Mouse (Mus musculus) embryo, embryonic 11.5 days (tissue): ENCODE data around the gene Gm10959.
"Not testable (repeated sequence)": the region's sequence is repeated elsewhere in the genome, so short reads cannot be mapped to it uniquely, and the experiment has no call there.

Experiments
- DNase-seq: peaks from one replicate; pipeline ENCODE4 v3.0.0-alpha.2; 2012; ENCODE audit warnings: low read depth, low spot score

Gene Gm10959

GRCm38 (mm10) chr3:122919260-122919659 is at the start of gene Gm10959:
Gm10959 (minus strand) TSS chr3:122919360.
- no peak for DNase-seq

- DNase-seq = no peak
Observed at GRCm38 (mm10) chr3:122968391-122968790, 49.2 kb upstream of the Gm10959 start.

GRCm38 (mm10) chr3:122964301-122964700 is 45.1 kb upstream of the Gm10959 start:
- DNase-seq = no peak

- DNase-seq = no peak
Observed at GRCm38 (mm10) chr3:122950129-122950528, 31.0 kb upstream of the Gm10959 start.

GRCm38 (mm10) chr3:122943387-122943890 is 24.3 kb upstream of the Gm10959 start:
- no peak for DNase-seq

- DNase-seq = peak; percentile 17
Observed at GRCm38 (mm10) chr3:122939215-122939614, 20.1 kb upstream of the Gm10959 start.

GRCm38 (mm10) chr3:122937176-122937575 is 18.0 kb upstream of the Gm10959 start:
- DNase-seq = not testable (repeated sequence)

- DNase-seq = no peak
Observed at GRCm38 (mm10) chr3:122932466-122932865, 13.3 kb upstream of the Gm10959 start.

GRCm38 (mm10) chr3:122929723-122930122 is 10.6 kb upstream of the Gm10959 start:
- no peak for DNase-seq

GRCm38 (mm10) chr3:122924009-122924914 is 5.1 kb upstream of the Gm10959 start, which contains the start of gene 1810037I17Rik:
1810037I17Rik (plus strand) TSS chr3:122924203.
- DNase-seq = peak; percentile 91

- no peak for DNase-seq
Observed at GRCm38 (mm10) chr3:122923147-122923546, 4.0 kb upstream of the Gm10959 start.

- no peak for DNase-seq
Observed at GRCm38 (mm10) chr3:122921676-122922527, 2.7 kb upstream of the Gm10959 start.

GRCm38 (mm10) chr3:122920572-122921435 is 1.6 kb upstream of the Gm10959 start:
- DNase-seq = no peak

- DNase-seq = no peak
Observed at GRCm38 (mm10) chr3:122918672-122919071, 488 bp downstream of the Gm10959 start.

- DNase-seq = no peak
Observed at GRCm38 (mm10) chr3:122916191-122916680, 2.9 kb downstream of the Gm10959 start.

GRCm38 (mm10) chr3:122915493-122915892 is 3.7 kb downstream of the Gm10959 start:
- no peak for DNase-seq

GRCm38 (mm10) chr3:122907841-122908240 is 11.3 kb downstream of the Gm10959 start:
- no peak for DNase-seq

GRCm38 (mm10) chr3:122903746-122904433 is 15.3 kb downstream of the Gm10959 start:
- DNase-seq = peak; percentile 60

GRCm38 (mm10) chr3:122898254-122898653 is 20.9 kb downstream of the Gm10959 start:
- no peak for DNase-seq

GRCm38 (mm10) chr3:122895189-122895731 is 23.9 kb downstream of the Gm10959 start:
- DNase-seq = no peak
